Mouse (Mus musculus): Measurements from ENCODE around the gene Tmed6. TPM values are rescaled to one million over a fixed set of nuclear protein-coding genes. Genes with fewer than 3 reads are reported as not detected.

Tmed6 gene
- polyA plus RNA-seq (2015; fragmentation: Illumina TruSeq; extraction: RNeasy Lipid Tissue Mini Kit (QIAGEN cat#74804); ENCODE audit: insufficient read depth, low read depth, low replicate concordance) = 159 TPM

DNA sequence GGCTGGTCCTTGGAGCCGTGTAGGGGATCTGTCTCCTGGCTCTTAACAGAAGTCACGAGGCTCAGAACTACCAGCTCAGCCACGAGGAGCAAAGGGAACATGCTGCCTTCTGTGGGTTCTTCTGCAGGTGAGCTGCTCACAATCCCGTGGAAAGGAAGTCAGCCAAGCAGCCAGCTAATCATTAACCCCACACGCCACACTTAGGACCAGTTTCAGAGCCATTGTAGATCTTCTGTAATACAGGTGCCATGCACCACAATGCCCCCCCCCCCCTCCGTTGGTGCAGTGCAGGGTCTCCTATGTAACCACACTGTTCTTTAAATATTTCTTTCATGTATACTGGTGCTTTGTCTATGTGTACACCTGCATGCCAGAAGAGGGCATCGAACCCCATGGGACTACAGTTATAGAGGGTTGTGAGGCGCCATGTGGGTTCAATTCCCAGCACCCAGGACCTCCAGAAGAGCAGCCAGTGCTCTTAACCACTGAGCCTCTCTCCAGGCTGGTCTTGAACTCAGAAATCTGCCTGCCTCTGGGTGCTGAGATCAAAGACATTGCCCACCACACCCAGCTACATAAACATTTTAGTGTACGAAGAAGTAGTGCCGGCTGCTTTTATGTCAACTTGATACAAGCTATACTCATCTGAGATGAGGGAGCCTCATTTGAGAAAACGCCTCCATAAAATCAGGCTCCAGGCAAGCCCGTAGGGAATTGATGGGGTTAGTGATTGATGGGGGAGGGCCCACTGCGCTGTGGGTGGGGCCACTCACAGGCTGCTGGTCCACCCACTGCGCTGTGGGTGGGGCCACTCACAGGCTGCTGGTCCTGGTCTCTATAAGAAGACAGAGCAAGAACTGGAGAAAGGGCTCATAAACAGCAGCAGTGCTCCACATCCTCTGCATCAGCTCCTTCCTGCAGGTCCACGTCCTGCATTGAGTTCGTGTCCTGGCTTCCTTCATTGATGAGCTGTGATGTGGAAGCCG is at the start of gene Tmed6:
Tmed6 (minus strand) TSS at position 134 of the 986 bp plus-strand sequence.

GRCm38 (mm10) chr8:107096366-107097036 is 31.1 kb upstream of the Tmed6 start, which contains the start of gene Terf2:
TSS of gene Terf2 (minus strand) at chr8:107096547.

GRCm38 (mm10) chr8:107056076-107056972 is 9.1 kb downstream of the Tmed6 start, which contains the start of the genes Cog8 and Nip7:
TSS of gene Cog8 (minus strand) at chr8:107056689.
TSS of gene Nip7 (plus strand) at chr8:107056877.

DNA sequence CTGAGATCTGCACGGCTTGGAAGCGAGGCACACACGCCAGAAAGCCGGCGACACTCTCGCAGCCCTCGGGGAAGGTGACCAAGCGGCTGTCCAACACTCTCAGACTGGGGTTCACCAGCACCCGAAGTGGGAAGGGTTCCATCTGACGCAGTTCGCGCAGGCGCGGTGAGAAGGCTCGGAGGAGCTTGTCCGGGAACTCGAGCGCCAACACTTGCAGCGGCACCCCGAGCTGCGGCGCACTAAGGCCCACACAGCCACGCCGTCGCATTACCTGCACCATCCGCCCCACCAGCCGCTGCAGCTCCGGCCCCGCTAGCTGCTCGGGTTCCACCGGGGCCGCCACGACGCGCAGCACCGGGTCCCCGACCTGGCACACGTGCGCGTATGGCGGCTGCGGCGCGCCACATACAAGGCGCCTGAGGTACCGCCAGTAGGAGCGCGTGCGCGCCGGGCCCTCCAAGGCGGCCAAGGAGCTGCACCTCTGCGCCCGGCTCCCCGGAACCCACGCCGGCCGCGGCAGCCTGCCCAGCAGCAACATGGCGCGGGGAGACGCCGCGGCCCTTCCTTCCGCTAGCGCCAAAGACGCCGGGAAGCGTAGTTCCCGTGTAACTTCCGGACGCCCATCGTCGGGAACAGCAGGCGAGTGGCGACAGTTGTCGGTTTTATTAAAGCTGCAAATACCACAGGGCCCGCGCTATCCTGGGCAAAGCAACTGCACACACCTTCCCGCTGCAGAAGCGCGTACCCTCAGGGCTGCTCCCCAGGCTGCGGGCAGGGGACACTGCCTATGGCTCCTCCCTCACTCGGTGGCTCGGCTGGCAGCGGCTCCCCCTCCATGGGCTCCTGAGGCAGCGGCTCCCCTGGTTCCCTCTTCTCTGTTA is 17.1 kb downstream of the Tmed6 start, which contains the start of gene Pdf:
Pdf (minus strand) TSS at position 554 of the 881 bp plus-strand sequence.

DNA sequence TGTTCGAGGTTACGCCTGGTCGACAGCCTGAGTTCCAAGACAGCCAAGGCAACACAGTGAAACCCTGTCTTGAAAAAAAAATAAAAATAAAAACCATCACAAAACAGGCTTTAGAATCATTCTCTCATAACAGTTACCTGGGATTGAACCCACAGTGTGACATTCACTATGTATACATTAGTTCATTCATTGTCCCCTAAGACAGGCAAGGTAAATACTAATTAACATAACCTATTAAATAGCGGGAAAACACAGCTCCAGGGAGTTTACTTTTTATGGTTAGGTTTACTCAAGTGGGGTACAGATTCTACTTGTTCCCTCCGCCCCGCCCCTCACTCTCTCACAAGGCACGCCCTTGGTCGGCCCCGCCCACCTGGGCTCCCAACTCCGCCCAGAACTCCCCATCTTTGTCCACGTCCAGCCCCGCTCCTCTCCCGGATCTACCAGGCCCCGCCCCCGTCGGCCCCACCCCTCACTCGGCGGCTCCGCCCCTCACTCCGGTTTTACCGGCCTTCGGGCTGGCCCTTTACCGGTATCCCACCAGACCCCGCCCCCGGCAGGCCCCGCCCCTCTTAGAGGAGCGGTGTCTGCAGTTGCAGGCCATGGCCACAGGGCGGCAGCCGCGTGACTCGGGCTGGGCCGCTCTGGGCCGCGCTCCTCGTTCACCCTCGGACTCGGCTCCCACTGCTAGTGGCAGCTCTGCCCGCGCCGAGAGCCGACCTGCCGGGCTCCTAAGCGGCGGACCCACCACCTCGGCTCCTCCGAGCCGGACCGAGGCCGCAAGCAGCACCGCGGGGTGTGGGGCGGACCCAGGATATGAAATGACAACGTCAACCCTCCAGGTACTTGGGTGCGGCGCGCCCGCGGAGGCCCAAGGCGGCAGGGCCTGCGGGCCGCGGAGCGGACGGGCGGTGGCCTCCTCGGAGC is 34.5 kb downstream of the Tmed6 start, which contains the start of gene Vps4a:
Vps4a (plus strand) TSS at position 573 of the 927 bp plus-strand sequence.

Other genes with a start within 250 kb of the Tmed6 start
- gene Has3, start 195.4 kb downstream of the Tmed6 start, polyA plus RNA-seq (2015; fragmentation: Illumina TruSeq; extraction: RNeasy Lipid Tissue Mini Kit (QIAGEN cat#74804); ENCODE audit: insufficient read depth, low read depth, low replicate concordance) = 0.52 TPM
- gene Utp4, start 172.0 kb downstream of the Tmed6 start, polyA plus RNA-seq (2015; fragmentation: Illumina TruSeq; extraction: RNeasy Lipid Tissue Mini Kit (QIAGEN cat#74804); ENCODE audit: insufficient read depth, low read depth, low replicate concordance) = 7.5 TPM
- gene Sntb2, start 129.9 kb downstream of the Tmed6 start, polyA plus RNA-seq (2015; fragmentation: Illumina TruSeq; extraction: RNeasy Lipid Tissue Mini Kit (QIAGEN cat#74804); ENCODE audit: insufficient read depth, low read depth, low replicate concordance) = 4.1 TPM
- 13.1 TPM for gene Vps4a, start 34.4 kb downstream of the Tmed6 start, polyA plus RNA-seq (2015; fragmentation: Illumina TruSeq; extraction: RNeasy Lipid Tissue Mini Kit (QIAGEN cat#74804); ENCODE audit: insufficient read depth, low read depth, low replicate concordance)
- 7.7 TPM for gene Pdf, start 17.0 kb downstream of the Tmed6 start, polyA plus RNA-seq (2015; fragmentation: Illumina TruSeq; extraction: RNeasy Lipid Tissue Mini Kit (QIAGEN cat#74804); ENCODE audit: insufficient read depth, low read depth, low replicate concordance)
- gene Cog8, start 9.0 kb downstream of the Tmed6 start, polyA plus RNA-seq (2015; fragmentation: Illumina TruSeq; extraction: RNeasy Lipid Tissue Mini Kit (QIAGEN cat#74804); ENCODE audit: insufficient read depth, low read depth, low replicate concordance) = 8.9 TPM
- gene Nip7, start 8.8 kb downstream of the Tmed6 start, polyA plus RNA-seq (2015; fragmentation: Illumina TruSeq; extraction: RNeasy Lipid Tissue Mini Kit (QIAGEN cat#74804); ENCODE audit: insufficient read depth, low read depth, low replicate concordance) = 5.0 TPM
- 10.7 TPM for gene Terf2, start 30.9 kb upstream of the Tmed6 start, polyA plus RNA-seq (2015; fragmentation: Illumina TruSeq; extraction: RNeasy Lipid Tissue Mini Kit (QIAGEN cat#74804); ENCODE audit: insufficient read depth, low read depth, low replicate concordance)
- 23.5 TPM for gene Cyb5b, start 85.0 kb upstream of the Tmed6 start, polyA plus RNA-seq (2015; fragmentation: Illumina TruSeq; extraction: RNeasy Lipid Tissue Mini Kit (QIAGEN cat#74804); ENCODE audit: insufficient read depth, low read depth, low replicate concordance)
- gene Nfat5, start 227.8 kb upstream of the Tmed6 start, polyA plus RNA-seq (2015; fragmentation: Illumina TruSeq; extraction: RNeasy Lipid Tissue Mini Kit (QIAGEN cat#74804); ENCODE audit: insufficient read depth, low read depth, low replicate concordance) = 10.7 TPM

Data from pancreas, adult 10 weeks (tissue).